Mouse (Mus musculus) liver, embryonic 12.5 days (tissue): Measurements from ENCODE around the gene Sec23b. TPM values are rescaled to one million over a fixed set of nuclear protein-coding genes. Genes with fewer than 3 reads are reported as not detected.

ENCODE experiments used
- microRNA-seq: library from miRNA; unstranded; fragments of <30 nt; microRNA quantifications from one replicate; pipeline ENCODE4, GENCODE M21; 2017
- polyA plus RNA-seq: library from polyadenylated mRNA; unstranded; fragments of >200 nt; fragmentation: Nextera tagmentation; extraction: Ambion mirVana; gene quantifications from 2 replicates; pipeline ENCODE4 v1.2.1, GENCODE M21; 2016

The Sec23b gene
- polyA plus RNA-seq, 1 experiment from 2014 or later: 73.1 TPM

Small RNAs within 50 kb of the gene (microRNA-seq; reads per million reads assigned to microRNA genes)
- not detected for gene Gm24823

Other genes with a start within 250 kb of the Sec23b start
- 0.08 TPM in 1 of 2 replicates, not detected in the other for gene Ovol2, start 224.1 kb upstream of the Sec23b start, polyA plus RNA-seq
- 26.3 and 28.3 TPM in 2 replicates for gene Kat14, start 187.2 kb upstream of the Sec23b start, polyA plus RNA-seq
- 0.74 TPM in 1 of 2 replicates, not detected in the other for gene Pet117, start 187.2 kb upstream of the Sec23b start, polyA plus RNA-seq
- 0.02 and 0.21 TPM in 2 replicates for gene Dzank1, start 28.8 kb upstream of the Sec23b start, polyA plus RNA-seq
- gene Polr3f, start 28.5 kb upstream of the Sec23b start, polyA plus RNA-seq: 15.0 and 15.3 TPM in 2 replicates
- gene Rbbp9, start 5.4 kb upstream of the Sec23b start, polyA plus RNA-seq: 15.3 and 15.6 TPM in 2 replicates
- gene Smim26, start 37.8 kb downstream of the Sec23b start, polyA plus RNA-seq: 29.6 TPM in 2 replicates
- gene Dtd1, start 43.7 kb downstream of the Sec23b start, polyA plus RNA-seq: 34.1 and 35.8 TPM in 2 replicates